Mouse (Mus musculus): ENCODE measurements around the gene Tsc2. TPM values are rescaled to one million over a fixed set of nuclear protein-coding genes. Genes with fewer than 3 reads are reported as not detected.

The Tsc2 gene
- polyA plus RNA-seq (2015; fragmentation: Nextera tagmentation; extraction: Ambion mirVana), result 20.6 and 23.7 TPM in 2 replicates

GRCm38 (mm10) chr17:24632167-24632812 lies at the start of gene Tsc2, which contains the start of gene Nthl1:
TSS of gene Tsc2 (minus strand) at chr17:24632630.
TSS of gene Nthl1 (plus strand) at chr17:24632680.
- Histone ChIP-seq H3K36me3 (ENCODE audit: control insufficient read depth, insufficient read depth) (no peaks in the 10 kb centered on the region; the same call in 1 of the 2 replicates), H3K27ac (ENCODE audit: low read length) (peak within 1 kb of the TSS; percentile 66), H3K4me2 (ENCODE audit: low read depth, low read length) (peak within 1 kb of the TSS; percentile 87), H3K27me3 (ENCODE audit: control insufficient read depth, insufficient read depth, low read depth, low read length) (no peaks in the 10 kb centered on the region), H3K9me3 (replicated peaks; ENCODE audit: control insufficient read depth, low read length) (no peaks in the 10 kb centered on the region), H3K4me1 (ENCODE audit: control insufficient read depth, low read depth, low read length) (peaks cover 27% of the 10 kb centered on the region), H3K9ac (ENCODE audit: low read depth, low read length) (peak within 1 kb of the TSS; percentile 76), H3K4me3 (ENCODE audit: low read depth, low read length) (peak within 1 kb of the TSS; percentile 74)
- peak; percentile 80 for ATAC-seq (ENCODE audit: low read depth)
- WGBS (ENCODE audit: insufficient replicate concordance), result 1% methylated on average over 51 of the region's 51 CpGs

- peaks cover 20% of the 10 kb centered on the region for H3K36me3 ChIP-seq (ENCODE audit: control insufficient read depth, insufficient read depth)
- 81% methylated on average over 24 of the region's 24 CpGs for WGBS (ENCODE audit: insufficient replicate concordance)
- H3K27me3 ChIP-seq (ENCODE audit: control insufficient read depth, insufficient read depth, low read depth, low read length), result no peaks in the 10 kb centered on the region
- H3K4me3 ChIP-seq (ENCODE audit: low read depth, low read length), result no peak overlapping the region
- H3K9me3 ChIP-seq (replicated peaks; ENCODE audit: control insufficient read depth, low read length), result no peaks in the 10 kb centered on the region
- no peak overlapping the region for H3K4me2 ChIP-seq (ENCODE audit: low read depth, low read length)
- H3K9ac ChIP-seq (ENCODE audit: low read depth, low read length), result no peak overlapping the region
- ATAC-seq (ENCODE audit: low read depth), result no peak
- H3K4me1 ChIP-seq (ENCODE audit: control insufficient read depth, low read depth, low read length), result peaks cover 4% of the 10 kb centered on the region; the same call in 1 of the 2 replicates
- no peak overlapping the region for H3K27ac ChIP-seq (ENCODE audit: low read length)
Observed at GRCm38 (mm10) chr17:24677500-24678080, 45.2 kb upstream of the Tsc2 start.

GRCm38 (mm10) chr17:24676877-24677276 lies 44.4 kb upstream of the Tsc2 start:
- no peak for ATAC-seq (ENCODE audit: low read depth)
- no peak overlapping the region for H3K27ac ChIP-seq (ENCODE audit: low read length)
- H3K4me3 ChIP-seq (ENCODE audit: low read depth, low read length), result no peak overlapping the region
- no peak overlapping the region for H3K9ac ChIP-seq (ENCODE audit: low read depth, low read length)
- H3K27me3 ChIP-seq (ENCODE audit: control insufficient read depth, insufficient read depth, low read depth, low read length), result no peaks in the 10 kb centered on the region
- peaks cover 20% of the 10 kb centered on the region for H3K36me3 ChIP-seq (ENCODE audit: control insufficient read depth, insufficient read depth)
- H3K4me2 ChIP-seq (ENCODE audit: low read depth, low read length), result no peak overlapping the region
- H3K9me3 ChIP-seq (replicated peaks; ENCODE audit: control insufficient read depth, low read length), result no peaks in the 10 kb centered on the region
- peaks cover 9% of the 10 kb centered on the region for H3K4me1 ChIP-seq (ENCODE audit: control insufficient read depth, low read depth, low read length)
- WGBS (ENCODE audit: insufficient replicate concordance), result 81% methylated on average over 5 of the region's 5 CpGs

- no peaks in the 10 kb centered on the region for H3K9me3 ChIP-seq (replicated peaks; ENCODE audit: control insufficient read depth, low read length)
- ATAC-seq (ENCODE audit: low read depth), result no peak
- H3K4me1 ChIP-seq (ENCODE audit: control insufficient read depth, low read depth, low read length), result peaks cover 16% of the 10 kb centered on the region
- H3K4me2 ChIP-seq (ENCODE audit: low read depth, low read length), result no peak overlapping the region
- H3K27me3 ChIP-seq (ENCODE audit: control insufficient read depth, insufficient read depth, low read depth, low read length), result no peaks in the 10 kb centered on the region
- no peak overlapping the region for H3K27ac ChIP-seq (ENCODE audit: low read length)
- peaks cover 20% of the 10 kb centered on the region for H3K36me3 ChIP-seq (ENCODE audit: control insufficient read depth, insufficient read depth)
- no peak overlapping the region for H3K4me3 ChIP-seq (ENCODE audit: low read depth, low read length)
- 63% methylated on average over 2 of the region's 2 CpGs for WGBS (ENCODE audit: insufficient replicate concordance)
- H3K9ac ChIP-seq (ENCODE audit: low read depth, low read length), result no peak overlapping the region
Observed at GRCm38 (mm10) chr17:24676187-24676586, 43.8 kb upstream of the Tsc2 start.

GRCm38 (mm10) chr17:24674277-24674676 lies 41.8 kb upstream of the Tsc2 start:
- H3K4me1 ChIP-seq (ENCODE audit: control insufficient read depth, low read depth, low read length), result peaks cover 24% of the 10 kb centered on the region
- 53% methylated on average over 7 of the region's 7 CpGs for WGBS (ENCODE audit: insufficient replicate concordance)

GRCm38 (mm10) chr17:24672141-24672540 lies 39.7 kb upstream of the Tsc2 start:
- Histone ChIP-seq H3K9me3 (replicated peaks; ENCODE audit: control insufficient read depth, low read length) (no peaks in the 10 kb centered on the region), H3K4me3 (ENCODE audit: low read depth, low read length) (no peak overlapping the region), H3K9ac (ENCODE audit: low read depth, low read length) (peak overlapping the region; percentile 31), H3K4me2 (ENCODE audit: low read depth, low read length) (peak overlapping the region; percentile 41), H3K27ac (ENCODE audit: low read length) (peak overlapping the region; percentile 2; the same call in 1 of the 2 replicates), H3K27me3 (ENCODE audit: control insufficient read depth, insufficient read depth, low read depth, low read length) (no peaks in the 10 kb centered on the region), H3K4me1 (ENCODE audit: control insufficient read depth, low read depth, low read length) (peaks cover 27% of the 10 kb centered on the region), H3K36me3 (ENCODE audit: control insufficient read depth, insufficient read depth) (no peaks in the 10 kb centered on the region)
- ATAC-seq (ENCODE audit: low read depth), result peak; percentile 49
- WGBS (ENCODE audit: insufficient replicate concordance), result 13% methylated on average over 5 of the region's 5 CpGs

More at GRCm38 (mm10) chr17:24674277-24674676, 41.8 kb upstream of the Tsc2 start:
- H3K4me2 ChIP-seq (ENCODE audit: low read depth, low read length), result no peak overlapping the region
- no peak overlapping the region for H3K9ac ChIP-seq (ENCODE audit: low read depth, low read length)
- no peaks in the 10 kb centered on the region for H3K27me3 ChIP-seq (ENCODE audit: control insufficient read depth, insufficient read depth, low read depth, low read length)
- no peak for ATAC-seq (ENCODE audit: low read depth)
- H3K4me3 ChIP-seq (ENCODE audit: low read depth, low read length), result no peak overlapping the region
- H3K9me3 ChIP-seq (replicated peaks; ENCODE audit: control insufficient read depth, low read length), result no peaks in the 10 kb centered on the region
- H3K36me3 ChIP-seq (ENCODE audit: control insufficient read depth, insufficient read depth), result peaks cover 11% of the 10 kb centered on the region
- no peak overlapping the region for H3K27ac ChIP-seq (ENCODE audit: low read length)

GRCm38 (mm10) chr17:24671346-24671745 lies 38.9 kb upstream of the Tsc2 start:
- Histone ChIP-seq H3K4me1 (ENCODE audit: control insufficient read depth, low read depth, low read length) (peaks cover 27% of the 10 kb centered on the region), H3K27ac (ENCODE audit: low read length) (no peak overlapping the region; the same call in 1 of the 2 replicates), H3K4me3 (ENCODE audit: low read depth, low read length) (no peak overlapping the region), H3K9me3 (replicated peaks; ENCODE audit: control insufficient read depth, low read length) (no peaks in the 10 kb centered on the region), H3K36me3 (ENCODE audit: control insufficient read depth, insufficient read depth) (no peaks in the 10 kb centered on the region), H3K4me2 (ENCODE audit: low read depth, low read length) (peak overlapping the region; percentile 65), H3K9ac (ENCODE audit: low read depth, low read length) (peak overlapping the region; percentile 31; the same call in 1 of the 2 replicates), H3K27me3 (ENCODE audit: control insufficient read depth, insufficient read depth, low read depth, low read length) (no peaks in the 10 kb centered on the region)
- WGBS (ENCODE audit: insufficient replicate concordance), result 53% methylated on average over 5 of the region's 5 CpGs
- ATAC-seq (ENCODE audit: low read depth), result no peak

- peaks cover 27% of the 10 kb centered on the region for H3K4me1 ChIP-seq (ENCODE audit: control insufficient read depth, low read depth, low read length)
- peak overlapping the region; percentile 65 for H3K4me2 ChIP-seq (ENCODE audit: low read depth, low read length)
- H3K27ac ChIP-seq (ENCODE audit: low read length), result peak overlapping the region; percentile 86
- peak overlapping the region; percentile 88 for H3K9ac ChIP-seq (ENCODE audit: low read depth, low read length)
- H3K4me3 ChIP-seq (ENCODE audit: low read depth, low read length), result peak overlapping the region; percentile 87
- no peaks in the 10 kb centered on the region for H3K9me3 ChIP-seq (replicated peaks; ENCODE audit: control insufficient read depth, low read length)
- 5% methylated on average over 8 of the region's 8 CpGs for WGBS (ENCODE audit: insufficient replicate concordance)
- no peak for ATAC-seq (ENCODE audit: low read depth)
- H3K27me3 ChIP-seq (ENCODE audit: control insufficient read depth, insufficient read depth, low read depth, low read length), result no peaks in the 10 kb centered on the region
- H3K36me3 ChIP-seq (ENCODE audit: control insufficient read depth, insufficient read depth), result no peaks in the 10 kb centered on the region
Observed at GRCm38 (mm10) chr17:24670246-24670844, 37.9 kb upstream of the Tsc2 start.
